20 mouse cellular contexts compared by ENCODE assay signal in the genomic region with DNA sequence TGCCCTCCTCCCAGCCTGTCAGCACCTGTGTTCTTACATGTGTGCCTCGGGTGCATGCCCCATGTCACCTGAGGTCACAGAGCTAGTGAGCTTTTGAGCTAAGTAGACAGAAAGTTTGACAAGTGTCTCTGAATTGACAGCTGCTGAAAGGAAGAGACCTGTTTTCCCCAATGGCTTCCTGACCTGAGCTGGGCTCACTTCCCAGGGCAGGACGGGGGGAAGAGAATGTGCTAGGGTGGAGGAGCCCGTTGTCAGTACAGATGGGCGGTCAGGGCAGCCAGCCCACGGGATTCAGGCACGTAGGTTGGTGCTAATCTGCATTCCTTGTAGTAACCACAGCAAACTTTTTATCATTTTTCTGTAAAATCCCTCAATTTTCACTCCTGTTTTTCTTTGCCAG. TPM values are rescaled to one million over a fixed set of nuclear protein-coding genes. Genes with fewer than 3 reads are reported as not detected.
DNase-seq lines count a peak whose midpoint lies in the region; ATAC-seq and TF ChIP-seq lines count a peak whose summit lies in the region.
"Had no signal": no experiment of that assay in that cellular context is flagged by ENCODE, and none has a peak within 500 bp of the region (broad histone marks: within the 10 kb centered on the region; RNA-seq: fewer than 3 reads in every experiment).

No protein-coding gene starts in this region.

- peak; percentile 54 to 68 for DNase-seq in cerebellum, postnatal 25 days
- no peak for DNase-seq in cerebellum, postnatal 4 days (ENCODE audit: low spot score in 2 of 2)
- DNase-seq in heart, adult 18-20 months: peak; percentile 50 to 56
- no peak for DNase-seq in heart, postnatal 0 days (ENCODE audit: low spot score)
- peak; percentile 31 for DNase-seq in skeletal muscle tissue, adult 2 months (ENCODE audit: low read depth, low spot score)
- no peak for DNase-seq in left cerebral cortex, postnatal 10 days (ENCODE audit: extremely low spot score in 1 of 2, low spot score in 2 of 2)
- DNase-seq: adrenal gland, adult 8-10 months; adrenal gland, postnatal 36 days; cerebellum, adult 9-10 months; gastrocnemius, postnatal 25 days; kidney, adult 8-10 months had no signal

- H3K4me3 ChIP-seq in heart, embryonic 11.5 days (ENCODE audit: low read depth, low read length): no peak overlapping the region
- H3K4me3 ChIP-seq in heart, postnatal 0 days (ENCODE audit: low read depth, low read length): no peak overlapping the region
- H3K4me3 ChIP-seq in heart, embryonic 12.5 days: no peak overlapping the region
- H3K4me3 ChIP-seq: embryonic facial prominence, embryonic 13.5 days; forebrain, embryonic 12.5 days; hindbrain, embryonic 12.5 days had no signal

- WGBS in heart, embryonic 11.5 days (ENCODE audit: insufficient replicate concordance): 65% methylated on average over 6 of the region's 6 CpGs
- WGBS in heart, postnatal 0 days: 29% methylated on average over 6 of the region's 6 CpGs
- 65% methylated on average over 6 of the region's 6 CpGs for WGBS in heart, embryonic 12.5 days

- no peak for TF ChIP-seq CTCF in heart, postnatal 0 days (IDR thresholded peaks at IDR 0.05; ENCODE audit: low read depth)

- no peak for ATAC-seq in heart, embryonic 11.5 days (replicated peaks; ENCODE audit: insufficient number of reproducible peaks, low FRiP score, low TSS enrichment)
- ATAC-seq in heart, postnatal 0 days (ENCODE audit: insufficient read depth, low read depth): peak; percentile 57
- ATAC-seq in heart, embryonic 12.5 days (ENCODE audit: insufficient number of reproducible peaks, low FRiP score): no peak
- ATAC-seq: forebrain, embryonic 16.5 days; hindbrain, embryonic 16.5 days; inflammation-experienced regulatory T-cells, adult 6 months; intestine, postnatal 0 days had no signal

- no peaks in the 10 kb centered on the region for H3K27me3 ChIP-seq in heart, embryonic 11.5 days (ENCODE audit: control insufficient read depth, insufficient read depth, low read length)
- no peaks in the 10 kb centered on the region for H3K27me3 ChIP-seq in heart, postnatal 0 days (ENCODE audit: control insufficient read depth, insufficient read depth, low read length)
- no peaks in the 10 kb centered on the region for H3K27me3 ChIP-seq in heart, embryonic 12.5 days (replicated peaks)
- H3K27me3 ChIP-seq: embryonic facial prominence, embryonic 13.5 days; forebrain, embryonic 12.5 days; hindbrain, embryonic 12.5 days had no signal

- no peak overlapping the region for H3K27ac ChIP-seq in heart, embryonic 11.5 days (ENCODE audit: low read depth, low read length)
- peak overlapping the region; percentile 44 for H3K27ac ChIP-seq in heart, postnatal 0 days (ENCODE audit: low read depth)
- H3K27ac ChIP-seq in heart, embryonic 12.5 days (ENCODE audit: poor library complexity, severe bottlenecking): no peak overlapping the region
- H3K27ac ChIP-seq: embryonic facial prominence, embryonic 13.5 days; forebrain, embryonic 12.5 days; hindbrain, embryonic 12.5 days had no signal

- H3K36me3 ChIP-seq in heart, embryonic 11.5 days (ENCODE audit: control insufficient read depth, insufficient read depth, low read length): peaks cover 20% of the 10 kb centered on the region
- peaks cover 38% of the 10 kb centered on the region for H3K36me3 ChIP-seq in heart, postnatal 0 days (replicated peaks; ENCODE audit: control insufficient read depth, insufficient read depth, low read length)
- H3K36me3 ChIP-seq in heart, embryonic 12.5 days: peaks cover 65% of the 10 kb centered on the region

- peaks cover 3% of the 10 kb centered on the region; the same call in 1 of the 2 replicates for H3K4me1 ChIP-seq in heart, embryonic 11.5 days (ENCODE audit: control insufficient read depth, insufficient read depth, low read length)
- peaks cover 4% of the 10 kb centered on the region; the same call in 1 of the 2 replicates for H3K4me1 ChIP-seq in heart, postnatal 0 days (ENCODE audit: control insufficient read depth, insufficient read depth)
- no peaks in the 10 kb centered on the region; the same call in 1 of the 2 replicates for H3K4me1 ChIP-seq in heart, embryonic 12.5 days (replicated peaks)
- H3K4me1 ChIP-seq: embryonic facial prominence, embryonic 13.5 days; hindbrain, embryonic 12.5 days had no signal

- no peak for TF ChIP-seq EP300 in heart, postnatal 0 days (IDR thresholded peaks at IDR 0.05; ENCODE audit: low read depth)

- no peak overlapping the region for H3K4me2 ChIP-seq in heart, embryonic 11.5 days
- no peak overlapping the region for H3K4me2 ChIP-seq in heart, postnatal 0 days (ENCODE audit: low read depth, low read length)
- H3K4me2 ChIP-seq in heart, embryonic 12.5 days: no peak overlapping the region
- H3K4me2 ChIP-seq: embryonic facial prominence, embryonic 13.5 days; forebrain, embryonic 12.5 days; hindbrain, embryonic 12.5 days had no signal

- no peak overlapping the region for H3K9ac ChIP-seq in heart, embryonic 11.5 days (ENCODE audit: low read depth, low read length)
- H3K9ac ChIP-seq in heart, postnatal 0 days (replicated peaks; ENCODE audit: low read depth, low read length): no peak overlapping the region
- H3K9ac ChIP-seq in heart, embryonic 12.5 days: no peak overlapping the region
- H3K9ac ChIP-seq: embryonic facial prominence, embryonic 13.5 days; forebrain, embryonic 12.5 days; hindbrain, embryonic 12.5 days had no signal

- intact Hi-C loops in left cerebral cortex, postnatal 10 days (cut with DNase I): no loop called here

- no peaks in the 10 kb centered on the region for H3K9me3 ChIP-seq in heart, embryonic 11.5 days (replicated peaks; ENCODE audit: control insufficient read depth, low read length)
- H3K9me3 ChIP-seq in heart, postnatal 0 days (replicated peaks; ENCODE audit: control insufficient read depth, low read length): no peaks in the 10 kb centered on the region
- H3K9me3 ChIP-seq in heart, embryonic 12.5 days (replicated peaks): 0 out of 2 replicates have a peak, but pooled peaks cover 4% of the 10 kb centered on the region
- H3K9me3 ChIP-seq: forebrain, embryonic 12.5 days; hindbrain, embryonic 12.5 days had no signal

RNA-seq across cellular contexts. Expression of a gene that starts 10.5 kb away (rescaled TPM):
- 1 to 10 TPM; 5.2 to 7.8 TPM for total RNA-seq in heart, adult 18-20 months (2021)
- 18.7 and 20.0 TPM in 2 replicates for polyA plus RNA-seq in heart, embryonic 11.5 days (2014; fragmentation: Nextera tagmentation; extraction: Ambion mirVana)
- 23.1 and 26.1 TPM in 2 replicates for total RNA-seq in heart, postnatal 0 days (2014; rRNA removed; ENCODE audit: low replicate concordance)
- polyA plus RNA-seq in heart, postnatal 0 days (2015; fragmentation: Nextera tagmentation; extraction: Ambion mirVana): 8.4 and 9.5 TPM in 2 replicates
- 31.8 and 32.3 TPM in 2 replicates for polyA plus RNA-seq in heart, embryonic 12.5 days (2016; fragmentation: Nextera tagmentation; extraction: Ambion mirVana)
- total RNA-seq in left cerebral cortex, postnatal 10 days (2021): 10 to 100 TPM; 24.8 to 25.8 TPM

RNA-seq across cellular contexts. Expression of a gene that starts 12.8 kb away (rescaled TPM):
- total RNA-seq in heart, adult 18-20 months (2021): 100 to 1,000 TPM in 1 of 2 experiments, 10 to 100 TPM in 1; 98.0 to 107 TPM
- 734 and 757 TPM in 2 replicates for polyA plus RNA-seq in heart, embryonic 11.5 days (2014; fragmentation: Nextera tagmentation; extraction: Ambion mirVana)
- total RNA-seq in heart, postnatal 0 days (2014; rRNA removed; ENCODE audit: low replicate concordance): 365 and 410 TPM in 2 replicates
- 518 and 561 TPM in 2 replicates for polyA plus RNA-seq in heart, postnatal 0 days (2015; fragmentation: Nextera tagmentation; extraction: Ambion mirVana)
- 742 and 759 TPM in 2 replicates for polyA plus RNA-seq in heart, embryonic 12.5 days (2016; fragmentation: Nextera tagmentation; extraction: Ambion mirVana)
- 100 to 1,000 TPM; 320 to 336 TPM for total RNA-seq in left cerebral cortex, postnatal 10 days (2021)

RNA-seq across cellular contexts. Expression of a gene that starts 28.1 kb away (rescaled TPM):
- total RNA-seq in heart, adult 18-20 months (2021): 10 to 100 TPM; 14.1 to 15.0 TPM
- polyA plus RNA-seq in heart, embryonic 11.5 days (2014; fragmentation: Nextera tagmentation; extraction: Ambion mirVana): 137 and 151 TPM in 2 replicates
- 90.4 and 98.3 TPM in 2 replicates for total RNA-seq in heart, postnatal 0 days (2014; rRNA removed; ENCODE audit: low replicate concordance)
- polyA plus RNA-seq in heart, postnatal 0 days (2015; fragmentation: Nextera tagmentation; extraction: Ambion mirVana): 86.3 and 88.4 TPM in 2 replicates
- polyA plus RNA-seq in heart, embryonic 12.5 days (2016; fragmentation: Nextera tagmentation; extraction: Ambion mirVana): 151 and 152 TPM in 2 replicates
- 10 to 100 TPM; 25.6 to 28.1 TPM for total RNA-seq in left cerebral cortex, postnatal 10 days (2021)

RNA-seq across cellular contexts. Expression of a gene that starts 37.2 kb away (rescaled TPM):
- 1 to 10 TPM in 1 of 2 experiments, under 1 TPM in 1; 0.42 to 2.0 TPM for total RNA-seq in heart, adult 18-20 months (2021)
- 2.3 and 2.6 TPM in 2 replicates for polyA plus RNA-seq in heart, embryonic 11.5 days (2014; fragmentation: Nextera tagmentation; extraction: Ambion mirVana)
- 0.27 and 2.7 TPM in 2 replicates for total RNA-seq in heart, postnatal 0 days (2014; rRNA removed; ENCODE audit: low replicate concordance)
- polyA plus RNA-seq in heart, postnatal 0 days (2015; fragmentation: Nextera tagmentation; extraction: Ambion mirVana): 0.42 and 0.47 TPM in 2 replicates
- polyA plus RNA-seq in heart, embryonic 12.5 days (2016; fragmentation: Nextera tagmentation; extraction: Ambion mirVana): 2.2 and 2.5 TPM in 2 replicates
- total RNA-seq in left cerebral cortex, postnatal 10 days (2021): 1 to 10 TPM in 1 of 2 experiments, under 1 TPM in 1; 0.63 to 1.2 TPM

RNA-seq across cellular contexts. Expression of a gene that starts 46.2 kb away (rescaled TPM):
- 100 to 1,000 TPM in 1 of 2 experiments, 10 to 100 TPM in 1; 93.3 to 109 TPM for total RNA-seq in heart, adult 18-20 months (2021)
- polyA plus RNA-seq in heart, embryonic 11.5 days (2014; fragmentation: Nextera tagmentation; extraction: Ambion mirVana): 129 and 144 TPM in 2 replicates
- total RNA-seq in heart, postnatal 0 days (2014; rRNA removed; ENCODE audit: low replicate concordance): 113 and 120 TPM in 2 replicates
- 106 and 117 TPM in 2 replicates for polyA plus RNA-seq in heart, postnatal 0 days (2015; fragmentation: Nextera tagmentation; extraction: Ambion mirVana)
- polyA plus RNA-seq in heart, embryonic 12.5 days (2016; fragmentation: Nextera tagmentation; extraction: Ambion mirVana): 137 and 141 TPM in 2 replicates
- total RNA-seq in left cerebral cortex, postnatal 10 days (2021): 100 to 1,000 TPM; 229 to 234 TPM

Comparison
In these comparisons a context has a peak if more than half of its experiments do, and no peak if none do; other contexts are left out.
1. DNase-seq: peak in cerebellum, postnatal 25 days (2 of 2), heart, adult 18-20 months (2 of 2) and skeletal muscle tissue, adult 2 months (single experiment); none in cerebellum, postnatal 4 days (0 of 2), heart, postnatal 0 days (single experiment) and left cerebral cortex, postnatal 10 days (0 of 2).